In the genomic region with DNA sequence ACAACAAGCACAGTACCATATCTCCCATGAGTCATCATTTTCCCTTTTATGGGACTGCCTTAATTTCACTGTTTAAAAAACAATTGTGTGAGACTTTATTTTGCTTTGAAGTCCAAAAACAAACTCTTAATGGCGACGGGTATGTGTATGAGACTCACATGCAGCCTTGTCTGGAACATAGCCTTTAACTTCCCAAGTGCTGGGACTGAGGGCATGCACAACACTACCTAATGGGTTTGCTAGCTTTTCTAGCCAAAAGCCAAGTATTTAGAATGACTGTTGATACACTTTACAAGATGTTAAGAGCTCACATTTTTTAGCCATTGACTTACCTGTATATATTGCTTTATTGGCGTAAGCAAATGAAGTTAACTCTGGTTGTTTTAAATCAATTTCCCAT, we compare ENCODE assay signal across 19 mouse cellular contexts. TPM values are rescaled to one million over a fixed set of nuclear protein-coding genes. Genes with fewer than 3 reads are reported as not detected.
DNase-seq lines count a peak whose midpoint lies in the region; ATAC-seq lines count a peak whose summit lies in the region.
"Had no signal": no experiment of that assay in that cellular context is flagged by ENCODE, and none has a peak within 500 bp of the region (broad histone marks: within the 10 kb centered on the region; RNA-seq: fewer than 3 reads in every experiment).

No protein-coding gene starts in this region.

- peak; percentile 40 for DNase-seq in heart, adult 11 months
- DNase-seq in heart, postnatal 14 days: no peak
- DNase-seq in retina, embryonic 14.5 days (ENCODE audit: low spot score): peak; percentile 25
- DNase-seq in retina, postnatal 1 day: no peak
- no peak for DNase-seq in MN1 (ENCODE audit: low spot score)
- no peak for DNase-seq in kidney, postnatal 36 days
- DNase-seq: cerebellum, adult 18-20 months; cerebellum, postnatal 25 days; gastrocnemius, postnatal 36 days; kidney, postnatal 4 days; lung, adult 2 months; lung, postnatal 36 days; thymus, adult 2 months had no signal

- peaks cover 13% of the 10 kb centered on the region for H3K4me1 ChIP-seq in limb, embryonic 13.5 days
- H3K4me1 ChIP-seq: stomach, embryonic 15.5 days had no signal

- peaks cover 61% of the 10 kb centered on the region for H3K36me3 ChIP-seq in limb, embryonic 13.5 days

- no peaks in the 10 kb centered on the region for H3K27me3 ChIP-seq in limb, embryonic 13.5 days
- H3K27me3 ChIP-seq: neural tube, embryonic 13.5 days; stomach, embryonic 15.5 days had no signal

- intact Hi-C loops in heart, postnatal 14 days (cut with DNase I): no loop called here

- no peak overlapping the region for H3K4me2 ChIP-seq in limb, embryonic 13.5 days (replicated peaks)
- H3K4me2 ChIP-seq: neural tube, embryonic 13.5 days; stomach, embryonic 15.5 days had no signal

- no peak overlapping the region for H3K9ac ChIP-seq in limb, embryonic 13.5 days
- H3K9ac ChIP-seq: neural tube, embryonic 13.5 days; stomach, embryonic 15.5 days had no signal

- 0 out of 2 replicates have a peak, but pooled peaks have one; percentile 28 for ATAC-seq in limb, embryonic 13.5 days (ENCODE audit: low FRiP score, low read depth)
- ATAC-seq: inflammation-experienced regulatory T-cells, adult 6 months had no signal

- no peak overlapping the region for H3K4me3 ChIP-seq in limb, embryonic 13.5 days
- H3K4me3 ChIP-seq: hindbrain, embryonic 10.5 days; midbrain, embryonic 10.5 days; neural tube, embryonic 13.5 days; stomach, embryonic 15.5 days had no signal

- H3K9me3 ChIP-seq in limb, embryonic 13.5 days: no peaks in the 10 kb centered on the region
- H3K9me3 ChIP-seq: hindbrain, embryonic 10.5 days; midbrain, embryonic 10.5 days; neural tube, embryonic 13.5 days; stomach, embryonic 15.5 days had no signal

- 81% methylated on average over 3 of the region's 3 CpGs for WGBS in limb, embryonic 13.5 days

- H3K27ac ChIP-seq in limb, embryonic 13.5 days: no peak overlapping the region
- H3K27ac ChIP-seq: hindbrain, embryonic 10.5 days; midbrain, embryonic 10.5 days; neural tube, embryonic 13.5 days; stomach, embryonic 15.5 days had no signal

RNA-seq across cellular contexts. Expression of gene Hnrnpa2b1, which starts 9.3 kb away (rescaled TPM):
- total RNA-seq in heart, postnatal 14 days (2021): 100 to 1,000 TPM; 433 to 481 TPM
- 2,108 and 2,149 TPM in 2 replicates for polyA plus RNA-seq in limb, embryonic 13.5 days (2015; fragmentation: Nextera tagmentation; extraction: Ambion mirVana)

RNA-seq across cellular contexts. Expression of gene Cbx3, which starts 9.8 kb away (rescaled TPM):
- total RNA-seq in heart, postnatal 14 days (2021): 10 to 100 TPM; 77.3 to 81.0 TPM
- polyA plus RNA-seq in limb, embryonic 13.5 days (2015; fragmentation: Nextera tagmentation; extraction: Ambion mirVana): 532 and 550 TPM in 2 replicates

RNA-seq across cellular contexts. Expression of gene Nfe2l3, which starts 27.9 kb away (rescaled TPM):
- 1 to 10 TPM in 1 of 2 experiments, under 1 TPM in 1; 0.56 to 1.0 TPM for total RNA-seq in heart, postnatal 14 days (2021)
- 1.6 and 1.9 TPM in 2 replicates for polyA plus RNA-seq in limb, embryonic 13.5 days (2015; fragmentation: Nextera tagmentation; extraction: Ambion mirVana)

Comparison
In these comparisons a context has a peak if more than half of its experiments do, and no peak if none do; other contexts are left out.
1. DNase-seq: peak in heart, adult 11 months (single experiment) and retina, embryonic 14.5 days (single experiment); none in heart, postnatal 14 days (0 of 2), retina, postnatal 1 day (single experiment), MN1 (single experiment) and kidney, postnatal 36 days (0 of 2).